Mouse (Mus musculus) lung, embryonic 14.5 days (tissue): ENCODE results near the gene Hspb11. TPM values are rescaled to one million over a fixed set of nuclear protein-coding genes. Genes with fewer than 3 reads are reported as not detected.

Experiments
- ATAC-seq: fragments of 200-750 bp; cut with Nextera tagmentation; 2 replicates; pipeline ENCODE4 v1.8.0; 2017; ENCODE audit warnings: mild to moderate bottlenecking, moderate TSS enrichment, moderate library complexity; ENCODE audit not compliant: insufficient read depth
- DNase-seq: peaks from one replicate; pipeline ENCODE4 v3.0.0-alpha.2; 2015
- H3K27ac ChIP-seq: fragments of 300-500 bp; sonication (generic); 2 replicates; pipeline ENCODE4 v1.5.1; 2014; ENCODE audit warnings: low read depth, mild to moderate bottlenecking, moderate library complexity
- H3K27me3 ChIP-seq: fragments of 300-500 bp; sonication (generic); 2 replicates; pipeline ENCODE4 v1.6.1; 2014; ENCODE audit warnings: low read length, control low read depth; ENCODE audit not compliant: insufficient read depth
- H3K36me3 ChIP-seq: fragments of 300-500 bp; sonication (generic); 2 replicates; pipeline ENCODE4 v1.6.1; 2014; ENCODE audit warnings: control low read depth; ENCODE audit not compliant: insufficient read depth
- H3K4me1 ChIP-seq: fragments of 300-500 bp; sonication (generic); 2 replicates; pipeline ENCODE4 v1.6.1; 2014; ENCODE audit warnings: antibody characterized with exemption, control low read depth; ENCODE audit not compliant: insufficient read depth
- H3K4me2 ChIP-seq: fragments of 300-500 bp; sonication (generic); 2 replicates; pipeline ENCODE4 v1.6.1; 2014; ENCODE audit warnings: mild to moderate bottlenecking
- H3K4me3 ChIP-seq: fragments of 300-500 bp; sonication (generic); 2 replicates; pipeline ENCODE4 v1.5.1; 2014; ENCODE audit warnings: low read depth, low read length
- H3K9ac ChIP-seq: fragments of 300-500 bp; sonication (generic); 2 replicates; pipeline ENCODE4 v1.6.1; 2014
- H3K9me3 ChIP-seq: fragments of 300-500 bp; sonication (generic); 2 replicates; pipeline ENCODE4 v1.6.1; 2016; ENCODE audit warnings: low read depth, low read length, control low read depth
- CTCF ChIP-seq: IDR thresholded peaks from 2 replicates; pipeline ENCODE4 v1.5.1; 2016; ENCODE audit warnings: antibody characterized with exemption, low read depth
- WGBS: fragments of 180-500 bp; shearing (Covaris S2); extraction: QIAGEN DNeasy Blood & Tissue Kit; methylation state at CpG from one replicate; pipeline ENCODE4 v1.1.7; 2014; 5-methylcytosine and 5-hydroxymethylcytosine counted together
- polyA plus RNA-seq: library from polyadenylated mRNA; unstranded; fragments of >200 nt; fragmentation: Nextera tagmentation; extraction: Ambion mirVana; gene quantifications from 2 replicates; pipeline ENCODE4 v1.2.1, GENCODE M21; 2014

Hspb11 gene
- polyA plus RNA-seq, 1 experiment from 2014 or later: 37.6 TPM

DNA sequence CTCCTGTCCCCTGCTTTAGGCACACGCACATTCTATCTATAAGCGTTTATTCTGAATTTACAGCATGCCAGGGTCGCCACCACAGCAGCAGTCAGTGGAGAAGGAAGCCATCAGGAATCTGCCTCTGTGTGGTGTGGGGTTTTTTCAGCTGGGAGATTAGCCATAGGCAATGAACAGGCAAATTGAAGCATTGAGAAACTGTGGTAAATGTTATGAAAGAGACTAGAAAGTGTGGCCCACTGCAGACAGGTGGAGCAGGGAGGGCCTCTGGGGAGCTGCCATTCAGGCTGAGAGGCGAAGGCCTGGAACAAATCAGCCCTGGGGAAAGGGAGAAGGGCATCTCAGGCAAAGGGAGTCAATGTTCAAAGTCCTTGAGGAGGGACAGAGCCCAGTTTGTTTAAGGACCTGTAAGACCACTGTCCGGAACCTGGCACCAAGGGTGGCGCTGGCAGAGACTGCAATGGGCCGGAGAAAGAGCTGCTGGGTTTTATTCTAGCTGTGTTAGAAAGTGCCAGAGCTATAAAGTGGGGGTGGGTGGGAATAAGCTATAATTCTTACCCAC, 46.5 kb downstream of the Hspb11 start:
- H3K9ac ChIP-seq: no peak overlapping the region
- 84% methylated on average over 7 of the region's 7 CpGs for WGBS
- no peaks in the 10 kb centered on the region for H3K27me3 ChIP-seq
- ATAC-seq (no peak), DNase-seq (no peak)
- no peaks in the 10 kb centered on the region for H3K36me3 ChIP-seq
- no peak for TF ChIP-seq CTCF
- H3K27ac ChIP-seq: no peak overlapping the region
- no peaks in the 10 kb centered on the region for H3K4me1 ChIP-seq
- no peak overlapping the region for H3K4me3 ChIP-seq
- no peaks in the 10 kb centered on the region for H3K9me3 ChIP-seq
- H3K4me2 ChIP-seq: no peak overlapping the region

DNA sequence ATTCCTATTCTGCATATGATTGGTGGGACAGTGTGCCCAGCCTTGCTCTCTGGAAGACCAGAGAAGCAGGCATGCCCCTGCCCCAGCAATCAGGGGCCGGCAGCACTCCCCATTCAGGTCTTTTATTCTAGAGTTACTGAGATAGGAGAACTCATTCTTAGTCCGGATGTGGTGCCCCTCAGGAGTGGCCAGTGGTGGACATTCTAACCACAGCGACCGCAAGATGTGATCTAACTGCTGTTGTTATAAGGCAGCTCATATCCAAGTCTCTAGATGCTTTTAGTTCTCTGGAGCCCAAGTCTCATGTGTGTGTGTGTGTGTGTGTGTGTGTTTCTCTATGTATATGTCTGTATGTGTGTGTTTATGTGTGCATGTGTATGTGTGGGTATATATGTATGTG, 47.0 kb downstream of the Hspb11 start:
- 83% methylated on average over 4 of the region's 4 CpGs for WGBS

GRCm38 (mm10) chr4:107300902-107301555, 47.6 kb downstream of the Hspb11 start:
- Histone ChIP-seq H3K27ac (no peak overlapping the region), H3K4me1 (no peaks in the 10 kb centered on the region), H3K36me3 (no peaks in the 10 kb centered on the region), H3K4me2 (no peak overlapping the region), H3K4me3 (no peak overlapping the region), H3K27me3 (no peaks in the 10 kb centered on the region), H3K9ac (no peak overlapping the region), H3K9me3 (no peaks in the 10 kb centered on the region)
- WGBS: 89% methylated on average over 1 of the region's 1 CpGs
- no peak for TF ChIP-seq CTCF
- ATAC-seq (no peak), DNase-seq (no peak)

More for the DNA sequence above, 47.0 kb downstream of the Hspb11 start:
- no peak for TF ChIP-seq CTCF
- H3K36me3 ChIP-seq: no peaks in the 10 kb centered on the region
- no peak overlapping the region for H3K4me3 ChIP-seq
- no peaks in the 10 kb centered on the region for H3K4me1 ChIP-seq
- no peak for ATAC-seq
- no peak for DNase-seq
- H3K9ac ChIP-seq: no peak overlapping the region
- H3K9me3 ChIP-seq: no peaks in the 10 kb centered on the region
- no peak overlapping the region for H3K27ac ChIP-seq
- no peak overlapping the region for H3K4me2 ChIP-seq
- H3K27me3 ChIP-seq: no peaks in the 10 kb centered on the region

- no peaks in the 10 kb centered on the region for H3K36me3 ChIP-seq
- H3K4me2 ChIP-seq: no peak overlapping the region
- no peak overlapping the region for H3K4me3 ChIP-seq
- H3K9ac ChIP-seq: no peak overlapping the region
- no peaks in the 10 kb centered on the region for H3K9me3 ChIP-seq
- TF ChIP-seq CTCF: no peak
- DNase-seq (no peak), ATAC-seq (no peak)
- no peaks in the 10 kb centered on the region for H3K27me3 ChIP-seq
- WGBS: 78% methylated on average over 9 of the region's 9 CpGs
- H3K4me1 ChIP-seq: no peaks in the 10 kb centered on the region
- H3K27ac ChIP-seq: no peak overlapping the region
Observed at GRCm38 (mm10) chr4:107302221-107302620, 48.8 kb downstream of the Hspb11 start.

- TF ChIP-seq CTCF: no peak
- H3K4me1 ChIP-seq: no peaks in the 10 kb centered on the region
- H3K27ac ChIP-seq: no peak overlapping the region
- H3K4me3 ChIP-seq: no peak overlapping the region
- ATAC-seq: no peak
- H3K9me3 ChIP-seq: no peaks in the 10 kb centered on the region
- no peak for DNase-seq
- no peaks in the 10 kb centered on the region for H3K36me3 ChIP-seq
- H3K9ac ChIP-seq: no peak overlapping the region
- H3K4me2 ChIP-seq: no peak overlapping the region
- 68% methylated on average over 4 of the region's 4 CpGs for WGBS
- H3K27me3 ChIP-seq: no peaks in the 10 kb centered on the region
Observed at GRCm38 (mm10) chr4:107302832-107303231, 49.4 kb downstream of the Hspb11 start.

- Histone ChIP-seq H3K4me3 (no peak overlapping the region), H3K9ac (no peak overlapping the region), H3K36me3 (no peaks in the 10 kb centered on the region), H3K4me1 (no peaks in the 10 kb centered on the region), H3K9me3 (no peaks in the 10 kb centered on the region), H3K27me3 (no peaks in the 10 kb centered on the region), H3K27ac (no peak overlapping the region), H3K4me2 (no peak overlapping the region)
- TF ChIP-seq CTCF: no peak
- 58% methylated on average over 3 of the region's 3 CpGs for WGBS
- DNase-seq (no peak), ATAC-seq (no peak)
Observed at GRCm38 (mm10) chr4:107303531-107303930, 50.1 kb downstream of the Hspb11 start.

DNA sequence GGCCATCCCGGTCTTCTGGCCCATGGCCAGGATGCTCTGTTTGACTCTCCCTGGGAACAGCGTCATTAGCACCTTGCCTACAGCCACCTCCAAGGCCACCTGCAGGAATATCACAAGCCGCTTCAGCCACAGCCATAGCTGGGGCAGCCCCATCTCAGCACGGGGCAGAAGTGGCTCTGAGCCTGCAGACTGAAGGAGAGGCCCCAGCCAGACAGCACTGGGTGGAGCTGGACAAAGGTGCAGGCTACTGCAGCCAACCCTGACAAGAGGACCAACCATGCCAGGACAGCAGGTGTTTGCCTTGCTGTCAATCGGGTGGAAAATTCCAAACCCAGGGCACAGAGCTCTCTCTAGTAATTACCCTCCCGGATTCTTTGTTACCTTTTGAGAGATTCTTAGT, 53.6 kb downstream of the Hspb11 start, which contains the start of gene Dio1:
Gene Dio1 (minus strand): TSS at position 204 of the 400 bp plus-strand sequence.
- 33% methylated on average over 6 of the region's 6 CpGs for WGBS
- Histone ChIP-seq H3K27me3 (no peaks in the 10 kb centered on the region), H3K36me3 (no peaks in the 10 kb centered on the region), H3K4me3 (no peak within 1 kb of the TSS), H3K9me3 (no peaks in the 10 kb centered on the region), H3K27ac (no peak within 1 kb of the TSS), H3K9ac (no peak within 1 kb of the TSS), H3K4me2 (no peak within 1 kb of the TSS), H3K4me1 (no peaks in the 10 kb centered on the region)
- no peak for DNase-seq
- TF ChIP-seq CTCF: no peak
- ATAC-seq: no peak
